Mouse (Mus musculus) midbrain, embryonic 16.5 days (tissue): ENCODE measurements at regions not wholly inside any gene's neighbourhood (a gene's known extent, or its start where the extent isn't known, plus 50 kb on each side); places are given as distances from the start of the nearest gene placed in this dataset.

Experiments used
- ATAC-seq: fragments of 200-750 bp; cut with Nextera tagmentation; 2 replicates; pipeline ENCODE4 v1.8.0; 2017; ENCODE audit warnings: moderate TSS enrichment
- H3K27ac ChIP-seq: fragments of 300-500 bp; sonication (generic); 2 replicates; pipeline ENCODE4 v1.5.1; 2014; ENCODE audit warnings: mild to moderate bottlenecking, low read length, mixed read lengths
- H3K27me3 ChIP-seq: fragments of 300-500 bp; sonication (generic); 2 replicates; pipeline ENCODE4 v1.6.1; 2014; ENCODE audit warnings: low read depth, low read length, mixed read lengths; ENCODE audit not compliant: control insufficient read depth, insufficient read depth
- H3K36me3 ChIP-seq: fragments of 300-500 bp; sonication (generic); 2 replicates; pipeline ENCODE4 v1.6.1; 2014; ENCODE audit warnings: mild to moderate bottlenecking, low read length, moderate library complexity, mixed read lengths; ENCODE audit not compliant: control insufficient read depth, insufficient read depth
- H3K4me1 ChIP-seq: fragments of 300-500 bp; sonication (generic); 2 replicates; pipeline ENCODE4 v1.6.1; 2014; ENCODE audit warnings: mild to moderate bottlenecking, low read length, mixed read lengths; ENCODE audit not compliant: control insufficient read depth, insufficient read depth
- H3K4me2 ChIP-seq: fragments of 300-500 bp; sonication (generic); 2 replicates; pipeline ENCODE4 v1.6.1; 2014; ENCODE audit warnings: mild to moderate bottlenecking, low read length, mixed read lengths
- H3K4me3 ChIP-seq: fragments of 300-500 bp; sonication (generic); 2 replicates; pipeline ENCODE4 v1.5.1; 2014; ENCODE audit warnings: low read depth, mild to moderate bottlenecking, low read length, moderate library complexity, mixed read lengths
- H3K9ac ChIP-seq: fragments of 300-500 bp; sonication (generic); 2 replicates; pipeline ENCODE4 v1.6.1; 2014; ENCODE audit warnings: low read depth, low read length, mixed read lengths
- H3K9me3 ChIP-seq: fragments of 300-500 bp; sonication (generic); replicated peaks from 2 replicates; pipeline ENCODE4 v1.6.1; 2014; ENCODE audit warnings: mild to moderate bottlenecking, low read length, mixed read lengths; ENCODE audit not compliant: control insufficient read depth, poor library complexity, severe bottlenecking
- WGBS: fragments of 180-500 bp; shearing (Covaris S2); extraction: QIAGEN DNeasy Blood & Tissue Kit; methylation state at CpG from one replicate; pipeline ENCODE4 v1.1.7; 2014; 5-methylcytosine and 5-hydroxymethylcytosine counted together

DNA sequence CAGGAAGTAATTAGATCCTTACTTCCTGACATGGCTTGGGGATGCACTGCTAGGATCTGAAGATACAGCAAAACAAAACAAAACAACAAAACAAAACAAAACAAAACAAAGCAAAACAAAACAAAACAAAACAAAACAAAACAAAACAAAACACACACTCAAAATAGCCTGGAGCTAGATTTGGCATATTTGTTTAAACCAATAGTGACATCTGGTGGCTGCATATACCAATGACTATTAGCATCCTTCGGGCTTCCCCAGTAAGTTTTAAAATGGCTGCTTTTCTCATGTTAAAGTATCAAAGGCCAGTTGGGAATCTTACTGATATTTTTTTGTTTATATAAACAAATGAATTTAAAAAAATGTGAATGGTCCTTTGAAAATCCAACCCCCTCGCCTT is 52.9 kb upstream of the Ica1 start:
- H3K4me1 ChIP-seq = no peaks in the 10 kb centered on the region
- WGBS = 39% methylated on average over 2 of the region's 2 CpGs
- H3K27ac ChIP-seq = no peak overlapping the region
- H3K9me3 ChIP-seq = no peaks in the 10 kb centered on the region
- 0 out of 2 replicates have a peak, but pooled peaks have one; percentile 64 for ATAC-seq
- H3K36me3 ChIP-seq = no peaks in the 10 kb centered on the region
- H3K27me3 ChIP-seq = no peaks in the 10 kb centered on the region
- H3K9ac ChIP-seq = no peak overlapping the region
- no peak overlapping the region for H3K4me2 ChIP-seq
- no peak overlapping the region for H3K4me3 ChIP-seq

DNA sequence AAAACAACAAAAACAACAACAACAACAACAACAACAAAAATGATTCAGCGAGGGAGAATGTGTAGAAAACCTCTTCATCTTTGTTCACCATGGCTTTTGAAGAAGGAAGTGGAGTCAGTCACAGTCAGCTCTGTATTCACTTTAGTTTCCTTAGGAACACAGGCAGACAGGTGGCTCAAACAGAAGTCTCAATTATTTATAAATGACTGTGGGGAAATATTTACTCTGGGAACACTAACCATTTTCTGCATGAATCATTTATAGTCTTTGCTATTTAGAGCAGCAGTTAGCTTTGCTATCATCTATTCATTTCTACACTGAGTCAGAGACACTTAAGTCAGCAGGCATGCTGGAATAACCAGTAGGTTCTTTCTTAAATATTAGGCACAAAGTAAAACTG is 54.6 kb upstream of the Ica1 start:
- H3K36me3 ChIP-seq = no peaks in the 10 kb centered on the region
- H3K9me3 ChIP-seq = no peaks in the 10 kb centered on the region
- no peak overlapping the region for H3K9ac ChIP-seq
- 74% methylated on average over 1 of the region's 1 CpGs for WGBS
- no peaks in the 10 kb centered on the region for H3K4me1 ChIP-seq
- no peak overlapping the region for H3K4me3 ChIP-seq
- ATAC-seq = peak; percentile 48; the same call in 1 of the 2 replicates
- no peaks in the 10 kb centered on the region for H3K27me3 ChIP-seq
- no peak overlapping the region for H3K4me2 ChIP-seq
- no peak overlapping the region for H3K27ac ChIP-seq

DNA sequence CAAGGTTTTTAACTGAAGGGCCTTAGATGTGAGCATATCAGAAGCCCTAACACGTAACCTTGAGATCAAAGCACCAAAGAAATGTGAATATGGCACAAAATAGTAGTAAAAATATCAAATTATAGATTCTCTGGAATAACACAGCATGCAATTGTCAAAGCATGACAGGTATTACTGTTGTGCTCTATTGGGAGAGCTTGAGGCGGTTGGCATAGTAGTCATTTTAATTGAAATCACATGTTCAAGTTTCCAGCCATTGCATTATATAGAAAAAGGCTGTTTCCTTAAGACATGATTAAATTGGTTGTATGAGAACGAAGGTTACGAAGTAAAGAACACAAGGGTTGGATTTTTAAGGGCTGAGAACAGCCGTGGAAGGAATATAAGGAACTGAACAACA is 75.4 kb upstream of the Ica1 start:
- Histone ChIP-seq H3K4me1 (no peaks in the 10 kb centered on the region), H3K36me3 (no peaks in the 10 kb centered on the region), H3K27me3 (no peaks in the 10 kb centered on the region), H3K9me3 (no peaks in the 10 kb centered on the region), H3K4me3 (no peak overlapping the region), H3K9ac (no peak overlapping the region), H3K27ac (no peak overlapping the region), H3K4me2 (no peak overlapping the region)
- no peak; the same call in 1 of the 2 replicates for ATAC-seq
- WGBS = 79% methylated on average over 5 of the region's 5 CpGs

DNA sequence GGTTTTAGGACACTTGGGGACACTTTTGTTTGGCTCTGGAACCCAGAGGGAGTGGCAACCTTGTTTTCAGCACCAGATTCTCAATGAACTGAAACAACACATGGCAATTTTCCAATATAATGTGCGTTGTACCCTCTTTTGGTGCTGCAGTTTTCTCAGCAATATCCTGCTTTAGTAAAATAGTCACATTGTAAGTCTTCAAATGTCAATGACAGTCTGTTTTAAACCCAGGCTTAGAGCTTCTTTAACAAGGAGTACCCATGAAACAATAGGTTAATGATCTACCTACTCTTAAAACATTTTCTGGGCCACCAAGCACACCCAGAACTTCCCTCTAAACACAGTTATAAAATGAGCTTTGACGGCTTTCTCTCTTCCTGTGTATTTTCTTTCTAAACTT is 82.3 kb upstream of the Ica1 start:
- ATAC-seq = no peak
- no peak overlapping the region for H3K4me2 ChIP-seq
- no peaks in the 10 kb centered on the region for H3K36me3 ChIP-seq
- H3K27ac ChIP-seq = no peak overlapping the region
- no peak overlapping the region for H3K9ac ChIP-seq
- 88% methylated on average over 2 of the region's 2 CpGs for WGBS
- H3K27me3 ChIP-seq = no peaks in the 10 kb centered on the region
- H3K4me3 ChIP-seq = no peak overlapping the region
- no peaks in the 10 kb centered on the region for H3K4me1 ChIP-seq
- H3K9me3 ChIP-seq = no peaks in the 10 kb centered on the region

DNA sequence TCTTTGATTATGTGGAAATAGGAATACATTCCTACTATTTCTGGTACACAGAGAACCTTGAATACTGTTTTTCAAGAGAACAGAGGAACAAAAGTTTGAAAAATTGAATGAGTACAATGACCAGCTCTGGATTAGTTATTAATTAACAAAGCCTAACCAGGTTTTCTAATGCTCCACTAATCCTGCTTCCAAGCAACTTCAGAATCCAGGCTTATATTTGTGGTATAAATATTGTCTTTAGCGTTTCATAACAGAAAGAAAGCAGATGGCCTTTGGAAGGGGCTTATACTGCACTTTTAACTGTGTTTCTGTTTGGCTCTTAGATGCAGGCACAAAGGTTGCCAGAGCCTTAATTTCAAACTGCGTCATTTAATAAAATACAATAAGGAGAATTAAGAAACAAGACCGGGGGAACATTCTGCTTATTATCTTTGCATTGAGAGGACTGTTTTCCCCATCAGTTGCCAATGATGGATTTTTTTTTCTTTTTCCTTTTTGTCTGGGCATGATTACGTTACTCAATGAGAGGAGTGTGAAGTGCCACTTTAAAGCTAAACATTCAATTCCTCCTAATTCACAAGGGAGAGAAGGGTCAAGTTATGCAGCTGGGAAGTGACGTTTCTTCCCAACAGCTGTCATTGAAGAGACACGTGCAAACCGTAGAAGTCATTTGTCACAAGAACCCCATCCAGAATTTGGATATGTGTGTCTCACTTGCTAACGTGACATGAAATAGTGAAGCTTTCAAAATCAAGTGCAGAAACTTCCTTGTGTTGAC is 84.2 kb upstream of the Nxph1 start:
- Histone ChIP-seq H3K4me3 (no peak overlapping the region), H3K27ac (no peak overlapping the region), H3K9ac (no peak overlapping the region), H3K4me1 (no peaks in the 10 kb centered on the region), H3K9me3 (no peaks in the 10 kb centered on the region), H3K36me3 (no peaks in the 10 kb centered on the region), H3K27me3 (no peaks in the 10 kb centered on the region), H3K4me2 (no peak overlapping the region)
- ATAC-seq = no peak
- 55% methylated on average over 8 of the region's 8 CpGs for WGBS

DNA sequence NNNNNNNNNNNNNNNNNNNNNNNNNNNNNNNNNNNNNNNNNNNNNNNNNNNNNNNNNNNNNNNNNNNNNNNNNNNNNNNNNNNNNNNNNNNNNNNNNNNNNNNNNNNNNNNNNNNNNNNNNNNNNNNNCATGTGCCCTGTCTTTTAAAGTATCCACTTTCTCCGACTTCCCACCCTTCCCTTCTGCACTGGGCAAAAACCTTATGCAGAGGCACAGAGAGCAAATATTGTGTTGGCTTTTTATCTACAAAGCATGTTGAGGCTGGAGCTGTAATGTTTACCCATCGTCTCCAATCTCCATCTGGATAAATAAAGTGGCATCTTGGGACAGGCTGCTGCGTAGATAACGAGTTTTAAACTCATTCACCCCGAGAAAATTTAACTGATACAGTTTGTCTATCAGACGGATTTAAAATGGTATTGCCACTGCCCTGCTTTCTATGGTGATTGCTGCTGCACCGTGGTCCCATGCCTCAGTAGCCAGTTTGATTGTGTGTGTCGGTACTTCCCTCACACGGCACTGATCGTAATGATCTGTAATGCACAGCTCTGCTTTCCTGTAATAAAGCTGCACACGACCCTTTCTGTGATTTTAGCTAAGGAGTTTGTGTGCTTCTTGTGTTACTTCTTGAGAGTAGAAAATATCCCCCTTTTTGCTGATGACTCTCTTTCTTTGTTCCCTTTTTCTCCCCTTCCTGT is 70.7 kb upstream of the Nxph1 start:
- no peak overlapping the region; the same call in 1 of the 2 replicates for H3K4me2 ChIP-seq
- ATAC-seq = peak; percentile 73; the same call in 1 of the 2 replicates
- WGBS = 43% methylated on average over 11 of the region's 11 CpGs
- no peaks in the 10 kb centered on the region for H3K36me3 ChIP-seq
- H3K9ac ChIP-seq = no peak overlapping the region
- no peaks in the 10 kb centered on the region for H3K27me3 ChIP-seq
- no peak overlapping the region for H3K4me3 ChIP-seq
- peaks cover 3% of the 10 kb centered on the region; the same call in 1 of the 2 replicates for H3K4me1 ChIP-seq
- H3K9me3 ChIP-seq = no peaks in the 10 kb centered on the region
- no peak overlapping the region for H3K27ac ChIP-seq

DNA sequence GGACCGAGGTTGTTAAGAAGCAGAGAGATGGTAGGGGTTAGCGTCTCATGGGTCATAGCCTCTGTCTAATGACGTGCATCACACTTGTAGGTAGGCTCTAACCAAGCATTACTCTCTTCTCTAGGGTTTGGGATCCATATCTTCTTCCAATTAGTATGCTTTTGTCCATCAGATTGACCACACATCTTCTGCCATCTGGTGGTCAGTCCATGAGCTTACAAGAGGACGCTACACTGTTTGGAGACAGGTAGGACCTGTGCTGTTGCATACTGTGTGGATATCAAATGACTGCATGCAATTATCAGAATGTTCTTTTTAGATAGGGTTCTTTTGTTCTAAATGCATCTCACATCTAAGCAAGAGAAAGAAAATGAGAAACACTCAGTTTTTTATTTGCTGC is 54.6 kb upstream of the Nxph1 start:
- Histone ChIP-seq H3K27me3 (no peaks in the 10 kb centered on the region), H3K36me3 (no peaks in the 10 kb centered on the region), H3K4me2 (no peak overlapping the region), H3K4me1 (peaks cover 3% of the 10 kb centered on the region; the same call in 1 of the 2 replicates), H3K4me3 (no peak overlapping the region), H3K27ac (no peak overlapping the region), H3K9ac (no peak overlapping the region), H3K9me3 (no peaks in the 10 kb centered on the region)
- ATAC-seq = no peak
- 82% methylated on average over 4 of the region's 4 CpGs for WGBS

DNA sequence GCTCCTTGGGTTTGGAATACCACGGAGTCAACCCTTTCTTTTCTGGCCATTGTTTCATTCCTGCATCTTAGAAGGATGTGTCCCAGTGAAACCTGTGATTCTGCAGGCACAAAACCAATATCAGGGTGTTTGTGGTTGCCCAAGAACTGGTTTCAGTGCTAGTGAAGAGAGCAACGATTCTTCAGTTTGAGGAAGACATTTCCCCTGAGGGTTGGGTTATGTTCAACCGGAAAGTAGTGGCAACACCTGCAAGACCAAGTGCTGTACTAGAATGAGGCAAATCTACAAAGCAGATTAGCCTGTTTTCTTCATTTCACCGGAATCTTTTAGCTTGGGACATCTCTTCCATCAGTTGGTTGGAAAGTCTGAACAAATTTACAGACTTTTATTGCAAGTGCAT is 52.1 kb upstream of the Nxph1 start:
- no peak overlapping the region for H3K4me3 ChIP-seq
- WGBS = 80% methylated on average over 4 of the region's 4 CpGs
- no peaks in the 10 kb centered on the region for H3K36me3 ChIP-seq
- no peak overlapping the region for H3K9ac ChIP-seq
- no peaks in the 10 kb centered on the region for H3K9me3 ChIP-seq
- peaks cover 9% of the 10 kb centered on the region; the same call in 1 of the 2 replicates for H3K4me1 ChIP-seq
- H3K4me2 ChIP-seq = no peak overlapping the region
- ATAC-seq = no peak
- H3K27me3 ChIP-seq = no peaks in the 10 kb centered on the region
- H3K27ac ChIP-seq = no peak overlapping the region

DNA sequence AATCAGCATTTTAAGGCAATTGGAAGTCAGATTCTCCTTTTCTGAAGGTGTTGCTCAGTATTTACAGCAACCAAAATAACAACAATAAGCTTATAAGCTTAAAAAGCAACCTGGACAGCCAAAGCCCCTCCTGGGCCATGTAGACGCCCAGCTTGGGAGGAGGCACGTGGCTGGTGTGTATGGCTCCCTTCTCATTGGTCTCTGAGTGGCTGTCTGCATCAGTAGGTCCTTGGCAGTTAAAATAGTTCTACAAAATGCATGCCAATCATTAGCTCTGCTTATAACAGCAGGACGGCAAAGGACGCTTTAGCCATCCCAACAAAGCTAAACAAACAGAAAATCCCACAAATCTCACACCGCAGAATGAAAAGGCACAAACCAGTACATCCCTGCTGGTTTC is 51.4 kb upstream of the Nxph1 start:
- ATAC-seq = peak; percentile 79
- Histone ChIP-seq H3K9ac (no peak overlapping the region), H3K36me3 (no peaks in the 10 kb centered on the region), H3K4me1 (peaks cover 9% of the 10 kb centered on the region; the same call in 1 of the 2 replicates), H3K27ac (peak overlapping the region; percentile 23; the same call in 1 of the 2 replicates), H3K4me3 (no peak overlapping the region), H3K9me3 (no peaks in the 10 kb centered on the region), H3K27me3 (no peaks in the 10 kb centered on the region), H3K4me2 (no peak overlapping the region)
- 27% methylated on average over 5 of the region's 5 CpGs for WGBS
